Mouse (Mus musculus): Measurements from ENCODE around the gene Vps18.
A peak's percentile ranks its signal among the peaks of the same experiment; 100 is the strongest.

Vps18 gene

DNA sequence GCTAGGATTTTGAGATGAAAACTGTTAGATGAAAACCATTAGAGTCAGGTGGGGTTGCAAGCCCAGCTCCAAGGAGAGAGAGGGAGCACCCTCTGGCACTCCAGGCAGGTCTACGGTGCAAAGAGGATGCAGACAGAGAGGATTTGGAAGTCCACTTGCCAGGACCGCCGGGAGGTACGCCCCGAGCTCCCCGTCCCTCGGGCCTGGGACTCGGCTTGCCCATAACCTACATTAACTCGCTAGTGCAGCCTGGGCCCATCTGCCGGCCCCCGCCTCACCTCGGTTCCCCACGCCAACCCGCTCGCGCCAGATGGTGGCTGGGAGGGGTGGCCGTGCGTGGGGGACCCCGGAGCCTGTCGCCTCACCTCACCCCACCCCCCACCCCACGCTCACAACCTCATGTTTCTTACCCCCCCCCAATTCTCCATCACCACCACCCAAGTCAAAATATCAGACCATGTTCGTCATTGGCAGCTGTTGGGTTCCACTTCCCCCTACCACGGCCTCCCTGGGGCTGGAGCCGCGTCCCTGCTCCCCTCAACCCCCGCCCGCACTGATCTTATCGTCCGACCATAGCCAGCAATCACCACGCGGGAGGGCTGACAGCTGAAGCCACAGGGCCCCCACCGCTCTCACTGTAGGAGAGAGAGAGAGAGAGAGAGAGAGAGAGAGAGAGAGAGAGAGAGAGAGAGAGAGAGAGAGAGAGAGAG lies 35.5 kb downstream of the Vps18 start:
- DNase-seq: no peak

DNA sequence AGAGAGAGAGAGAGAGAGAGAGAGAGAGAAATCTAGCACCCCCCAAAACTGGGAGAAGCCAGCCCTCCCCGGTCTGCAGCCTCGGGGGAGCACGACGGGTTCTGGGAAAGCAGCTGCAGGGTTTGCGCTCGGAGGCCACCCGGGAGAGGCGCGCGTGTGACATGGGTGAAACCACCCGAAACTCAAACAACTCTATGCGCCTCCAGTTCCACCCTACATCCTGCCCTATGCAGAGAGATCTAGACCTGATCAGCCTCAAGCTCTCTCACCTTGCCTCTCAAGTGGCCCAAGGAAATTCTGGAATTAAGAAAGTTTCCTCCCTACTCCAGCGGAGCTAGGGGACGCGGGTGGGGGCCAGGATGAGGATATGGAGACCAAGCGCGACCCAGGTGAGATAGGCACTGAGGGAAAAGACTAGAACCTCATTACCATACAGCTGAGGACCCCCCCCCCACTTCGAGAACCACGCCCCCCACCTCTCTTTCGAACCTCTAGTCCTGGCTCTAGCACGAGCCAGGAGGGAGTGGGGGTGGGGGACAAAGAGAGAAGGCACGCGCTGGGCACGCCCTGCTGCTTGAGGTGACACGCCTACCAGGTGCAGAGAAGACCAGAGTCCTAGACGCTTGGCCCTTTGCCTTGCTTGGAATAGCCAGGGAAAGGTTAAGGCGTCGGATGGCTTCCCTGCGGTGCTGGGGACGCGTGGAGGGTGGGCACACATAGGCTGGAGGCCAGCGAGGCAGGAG lies 36.2 kb downstream of the Vps18 start:
- peak; percentile 64 to 74 for DNase-seq

DNA sequence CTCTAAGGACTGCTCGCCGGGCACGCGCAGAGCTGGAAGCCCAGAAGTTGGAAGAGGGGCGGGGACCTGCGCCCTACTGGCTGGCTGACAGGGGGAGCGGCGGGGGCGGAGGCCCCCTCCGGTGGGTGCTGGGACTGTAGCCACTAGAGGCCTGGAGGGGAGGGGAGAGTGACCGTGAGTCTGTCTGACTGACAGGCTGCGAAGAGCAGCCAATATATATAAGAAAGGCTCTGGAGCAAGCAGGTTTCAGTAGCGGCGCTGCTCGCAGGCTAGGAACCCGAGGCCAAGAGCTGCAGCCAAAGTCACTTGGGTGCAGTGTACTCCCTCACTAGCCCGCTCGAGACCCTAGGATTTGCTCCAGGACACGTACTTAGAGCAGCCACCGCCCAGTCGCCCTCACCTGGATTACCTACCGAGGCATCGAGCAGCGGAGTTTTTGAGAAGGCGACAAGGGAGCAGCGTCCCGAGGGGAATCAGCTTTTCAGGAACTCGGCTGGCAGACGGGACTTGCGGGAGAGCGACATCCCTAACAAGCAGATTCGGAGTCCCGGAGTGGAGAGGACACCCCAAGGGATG lies 37.1 kb downstream of the Vps18 start, which contains the start of gene Dll4:
TSS of gene Dll4 (plus strand) at position 217 of the 576 bp plus-strand sequence.
- peak; percentile 69 to 77 for DNase-seq

DNA sequence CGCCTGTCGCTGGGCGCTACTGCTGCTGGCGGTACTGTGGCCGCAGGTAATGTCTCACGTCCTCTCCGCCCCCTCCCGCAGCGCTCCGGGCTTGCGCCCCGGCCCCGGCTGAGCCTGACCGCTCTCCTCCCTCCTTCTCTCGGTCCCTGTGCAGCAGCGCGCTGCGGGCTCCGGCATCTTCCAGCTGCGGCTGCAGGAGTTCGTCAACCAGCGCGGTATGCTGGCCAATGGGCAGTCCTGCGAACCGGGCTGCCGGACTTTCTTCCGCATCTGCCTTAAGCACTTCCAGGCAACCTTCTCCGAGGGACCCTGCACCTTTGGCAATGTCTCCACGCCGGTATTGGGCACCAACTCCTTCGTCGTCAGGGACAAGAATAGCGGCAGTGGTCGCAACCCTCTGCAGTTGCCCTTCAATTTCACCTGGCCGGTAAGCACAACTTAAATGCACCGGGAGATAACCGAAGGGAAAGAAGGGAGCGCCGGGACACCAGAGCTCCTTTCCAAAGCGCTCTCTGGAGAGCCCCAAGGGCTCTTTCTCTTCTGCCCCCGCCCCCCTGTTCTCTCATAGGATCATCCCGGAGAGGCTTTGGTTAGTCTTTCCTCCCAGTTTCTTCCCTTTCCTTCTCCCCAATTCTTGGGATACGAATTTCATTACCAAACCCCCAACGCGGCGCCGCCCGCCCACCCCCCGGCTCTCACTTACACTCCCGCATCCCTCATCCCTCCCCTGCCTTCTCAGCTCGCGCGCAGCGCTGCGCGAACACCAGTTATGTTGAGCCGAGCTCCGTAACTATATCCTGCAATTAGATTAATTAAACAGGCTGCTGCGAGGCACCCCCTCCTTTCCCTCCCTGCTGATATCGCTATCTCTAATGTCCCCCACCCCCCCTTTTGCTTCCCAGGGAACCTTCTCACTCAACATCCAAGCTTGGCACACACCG lies 37.9 kb downstream of the Vps18 start:
- no peak for DNase-seq

DNA sequence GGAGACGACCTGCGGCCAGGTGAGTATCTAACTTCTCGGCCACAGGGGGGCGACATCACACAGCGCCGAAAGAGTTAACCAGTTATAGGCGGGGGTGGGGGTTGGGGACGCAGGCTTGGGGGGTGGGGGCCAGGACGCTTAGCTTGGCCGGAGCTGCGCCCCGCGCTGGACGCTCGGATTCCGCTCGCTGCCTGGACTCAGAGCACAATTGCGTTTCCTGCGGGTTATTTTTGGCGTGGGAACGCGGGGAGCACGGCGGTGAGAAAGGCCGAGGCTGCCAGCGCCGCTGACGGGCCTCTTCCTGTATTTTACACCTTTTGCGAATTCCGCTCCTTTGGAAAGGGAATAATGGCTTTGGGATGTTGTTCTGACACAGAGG lies 38.6 kb downstream of the Vps18 start:
- peak; percentile 71 to 73 for DNase-seq

DNA sequence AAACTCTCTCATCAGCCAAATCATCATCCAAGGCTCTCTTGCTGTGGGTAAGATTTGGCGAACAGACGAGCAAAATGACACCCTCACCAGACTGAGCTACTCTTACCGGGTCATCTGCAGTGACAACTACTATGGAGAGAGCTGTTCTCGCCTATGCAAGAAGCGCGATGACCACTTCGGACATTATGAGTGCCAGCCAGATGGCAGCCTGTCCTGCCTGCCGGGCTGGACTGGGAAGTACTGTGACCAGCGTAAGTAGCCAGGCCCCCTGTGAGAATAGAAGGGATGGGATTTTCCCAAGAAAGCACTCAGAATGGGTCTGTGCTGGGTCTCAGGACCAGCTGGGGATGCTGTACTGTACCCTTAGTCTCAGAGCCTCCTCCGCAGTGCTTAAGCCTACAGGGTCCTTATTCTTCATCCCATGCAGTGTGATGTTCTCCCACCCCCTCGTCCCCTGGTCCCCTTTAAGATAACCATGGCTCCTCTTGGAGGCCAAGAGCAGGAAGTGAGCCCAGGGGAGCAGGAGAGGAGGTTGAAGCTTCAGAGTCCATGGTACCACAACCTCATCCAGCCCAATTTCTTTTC lies 39.5 kb downstream of the Vps18 start:
- no peak for DNase-seq

DNA sequence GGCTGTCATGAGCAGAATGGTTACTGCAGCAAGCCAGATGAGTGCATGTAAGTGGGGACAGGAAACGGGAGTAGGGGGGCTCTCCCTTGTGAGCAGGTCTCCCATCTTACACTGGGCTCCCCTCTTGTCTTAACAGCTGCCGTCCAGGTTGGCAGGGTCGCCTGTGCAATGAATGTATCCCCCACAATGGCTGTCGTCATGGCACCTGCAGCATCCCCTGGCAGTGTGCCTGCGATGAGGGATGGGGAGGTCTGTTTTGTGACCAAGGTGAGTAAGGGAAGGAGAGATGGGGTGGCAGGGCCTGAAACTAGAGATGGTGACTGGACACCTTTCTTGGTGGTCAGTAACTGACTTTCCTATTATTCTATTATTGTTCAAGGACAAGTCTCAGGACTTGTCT lies 40.0 kb downstream of the Vps18 start:
- no peak for DNase-seq

DNA sequence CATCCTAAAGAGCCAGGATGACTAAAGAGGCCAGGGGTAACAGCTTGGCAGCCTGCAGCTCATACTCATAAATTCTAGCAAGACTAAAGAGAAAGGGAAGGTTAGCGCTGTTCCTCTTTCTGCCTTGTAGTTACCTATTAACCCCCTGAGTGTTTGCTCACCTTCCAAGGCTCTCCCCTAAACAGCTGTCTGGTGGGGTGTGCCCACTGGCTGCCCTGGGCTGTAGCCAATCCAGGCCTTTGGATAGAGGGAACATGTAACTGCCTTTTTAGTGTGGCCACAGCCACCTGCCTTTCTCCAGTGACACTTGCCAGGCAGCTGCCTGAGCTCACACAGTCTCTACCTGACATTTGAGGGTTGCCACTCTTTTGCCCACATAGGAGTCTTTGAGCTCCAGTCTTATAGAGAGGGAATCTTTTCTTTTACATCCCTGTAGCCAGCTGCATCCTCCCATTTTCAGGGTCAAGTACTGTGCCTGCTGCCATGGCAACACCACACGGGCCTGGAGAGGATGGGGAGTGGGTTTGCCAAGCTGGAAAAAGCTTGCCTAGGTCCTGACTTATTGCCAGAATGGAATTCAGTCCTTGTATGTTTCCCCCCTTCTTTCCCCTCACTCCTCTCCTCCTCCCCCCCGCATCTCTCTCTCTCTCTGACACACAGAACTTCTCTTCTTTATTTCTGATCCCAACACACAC lies 40.7 kb downstream of the Vps18 start:
- DNase-seq: no peak

DNA sequence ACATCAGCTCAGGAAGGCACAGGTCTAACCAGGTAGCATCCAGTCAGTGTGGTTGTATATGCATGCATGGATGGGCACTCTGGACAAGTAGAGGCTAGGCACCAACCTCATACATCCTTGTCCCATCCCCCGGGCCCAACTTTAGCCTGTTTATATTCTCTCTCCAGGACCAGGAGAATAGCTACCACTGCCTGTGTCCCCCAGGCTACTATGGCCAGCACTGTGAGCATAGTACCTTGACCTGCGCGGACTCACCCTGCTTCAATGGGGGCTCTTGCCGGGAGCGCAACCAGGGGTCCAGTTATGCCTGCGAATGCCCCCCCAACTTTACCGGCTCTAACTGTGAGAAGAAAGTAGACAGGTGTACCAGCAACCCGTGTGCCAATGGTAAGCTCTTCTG lies 42.3 kb downstream of the Vps18 start:
- DNase-seq: no peak

DNA sequence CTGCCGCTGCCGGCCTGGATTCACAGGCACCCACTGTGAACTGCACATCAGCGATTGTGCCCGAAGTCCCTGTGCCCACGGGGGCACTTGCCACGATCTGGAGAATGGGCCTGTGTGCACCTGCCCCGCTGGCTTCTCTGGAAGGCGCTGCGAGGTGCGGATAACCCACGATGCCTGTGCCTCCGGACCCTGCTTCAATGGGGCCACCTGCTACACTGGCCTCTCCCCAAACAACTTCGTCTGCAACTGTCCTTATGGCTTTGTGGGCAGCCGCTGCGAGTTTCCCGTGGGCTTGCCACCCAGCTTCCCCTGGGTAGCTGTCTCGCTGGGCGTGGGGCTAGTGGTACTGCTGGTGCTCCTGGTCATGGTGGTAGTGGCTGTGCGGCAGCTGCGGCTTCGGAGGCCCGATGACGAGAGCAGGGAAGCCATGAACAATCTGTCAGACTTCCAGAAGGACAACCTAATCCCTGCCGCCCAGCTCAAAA lies 43.7 kb downstream of the Vps18 start:
- no peak for DNase-seq

DNA sequence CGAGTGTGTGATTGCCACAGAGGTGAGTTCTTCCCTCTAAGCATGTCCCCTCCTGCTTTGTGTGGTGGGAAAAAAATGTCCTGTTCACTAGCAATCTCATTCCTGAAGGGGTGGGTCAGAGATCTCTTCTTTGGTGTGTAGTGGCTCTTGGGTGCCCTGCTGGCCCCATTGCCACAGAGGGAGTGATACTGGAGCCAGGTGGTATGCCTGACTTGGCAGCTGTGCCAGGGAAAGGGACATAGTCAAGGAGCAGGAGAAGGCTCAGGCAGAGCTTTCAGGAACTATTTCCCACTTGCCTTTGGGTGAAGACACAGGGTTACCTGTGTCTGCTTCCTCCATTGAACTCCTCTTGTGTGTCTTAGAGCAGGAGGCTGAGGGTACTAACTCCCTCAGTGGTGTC lies 45.6 kb downstream of the Vps18 start:
- DNase-seq: no peak

DNA sequence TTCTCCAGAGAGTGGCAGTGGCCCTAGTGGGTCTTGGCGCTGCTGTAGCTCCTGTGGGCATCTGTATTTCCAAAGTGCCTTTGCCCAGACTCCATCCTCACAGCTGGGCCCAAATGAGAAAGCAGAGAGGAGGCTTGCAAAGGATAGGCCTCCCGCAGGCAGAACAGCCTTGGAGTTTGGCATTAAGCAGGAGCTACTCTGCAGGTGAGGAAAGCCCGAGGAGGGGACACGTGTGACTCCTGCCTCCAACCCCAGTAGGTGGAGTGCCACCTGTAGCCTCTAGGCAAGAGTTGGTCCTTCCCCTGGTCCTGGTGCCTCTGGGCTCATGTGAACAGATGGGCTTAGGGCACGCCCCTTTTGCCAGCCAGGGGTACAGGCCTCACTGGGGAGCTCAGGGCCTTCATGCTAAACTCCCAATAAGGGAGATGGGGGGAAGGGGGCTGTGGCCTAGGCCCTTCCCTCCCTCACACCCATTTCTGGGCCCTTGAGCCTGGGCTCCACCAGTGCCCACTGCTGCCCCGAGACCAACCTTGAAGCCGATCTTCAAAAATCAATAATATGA lies 46.5 kb downstream of the Vps18 start:
- DNase-seq: no peak

DNA sequence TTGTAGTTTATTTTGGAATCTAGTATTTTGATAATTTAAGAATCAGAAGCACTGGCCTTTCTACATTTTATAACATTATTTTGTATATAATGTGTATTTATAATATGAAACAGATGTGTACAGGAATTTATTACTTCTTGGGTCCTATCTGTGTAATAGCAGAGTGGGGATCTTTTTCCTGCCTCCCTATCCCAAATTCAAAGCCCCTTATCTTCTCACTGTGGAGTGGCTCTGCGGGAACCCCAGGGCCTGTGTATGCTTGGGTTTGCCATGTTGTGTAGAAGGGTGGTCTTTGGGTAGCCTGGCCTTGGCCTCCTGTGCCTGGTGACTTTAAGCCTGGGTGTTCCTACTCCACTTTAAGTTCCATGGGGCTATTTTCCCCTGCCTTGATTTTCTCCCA lies 47.0 kb downstream of the Vps18 start:
- DNase-seq: no peak

DNA sequence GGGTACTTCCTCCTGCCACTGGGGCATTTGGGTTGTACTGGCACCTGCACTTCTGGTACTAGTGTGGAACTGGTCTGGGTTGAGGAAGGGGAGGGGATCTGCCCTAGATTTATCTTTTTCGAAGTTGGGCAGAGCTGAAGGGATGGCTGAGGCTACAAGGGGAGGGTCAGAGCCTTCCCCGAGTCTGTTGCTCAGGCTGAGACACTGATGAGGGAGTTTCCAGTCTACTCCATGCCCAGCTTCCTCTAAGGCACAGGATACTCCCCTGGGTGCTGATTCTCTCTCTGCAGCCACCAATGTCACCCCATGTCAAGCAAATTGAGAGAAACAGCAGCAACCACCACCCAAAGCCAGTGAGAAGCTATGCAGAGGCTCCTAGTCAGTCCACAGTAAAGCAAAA lies 47.5 kb downstream of the Vps18 start:
- no peak for DNase-seq

DNA sequence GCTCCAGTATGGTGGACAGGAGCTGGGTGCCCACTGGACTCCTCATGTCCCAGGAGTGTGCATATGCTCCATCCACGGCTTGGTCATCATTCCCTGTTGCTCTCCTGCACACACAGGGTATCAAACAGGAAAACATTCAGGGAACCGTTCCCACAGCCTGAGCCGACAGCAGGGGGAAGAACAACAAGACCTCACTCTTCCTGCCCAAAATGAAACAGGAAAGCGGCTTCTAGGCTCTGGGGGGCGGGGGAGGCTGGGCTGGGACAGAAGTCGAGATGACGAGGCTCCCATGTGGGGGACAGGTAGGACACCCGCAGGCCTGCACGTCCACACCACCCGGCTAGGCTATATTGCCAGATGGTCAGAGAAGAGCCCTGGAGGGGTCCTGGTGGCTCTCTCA lies 47.9 kb downstream of the Vps18 start:
- DNase-seq: no peak

DNA sequence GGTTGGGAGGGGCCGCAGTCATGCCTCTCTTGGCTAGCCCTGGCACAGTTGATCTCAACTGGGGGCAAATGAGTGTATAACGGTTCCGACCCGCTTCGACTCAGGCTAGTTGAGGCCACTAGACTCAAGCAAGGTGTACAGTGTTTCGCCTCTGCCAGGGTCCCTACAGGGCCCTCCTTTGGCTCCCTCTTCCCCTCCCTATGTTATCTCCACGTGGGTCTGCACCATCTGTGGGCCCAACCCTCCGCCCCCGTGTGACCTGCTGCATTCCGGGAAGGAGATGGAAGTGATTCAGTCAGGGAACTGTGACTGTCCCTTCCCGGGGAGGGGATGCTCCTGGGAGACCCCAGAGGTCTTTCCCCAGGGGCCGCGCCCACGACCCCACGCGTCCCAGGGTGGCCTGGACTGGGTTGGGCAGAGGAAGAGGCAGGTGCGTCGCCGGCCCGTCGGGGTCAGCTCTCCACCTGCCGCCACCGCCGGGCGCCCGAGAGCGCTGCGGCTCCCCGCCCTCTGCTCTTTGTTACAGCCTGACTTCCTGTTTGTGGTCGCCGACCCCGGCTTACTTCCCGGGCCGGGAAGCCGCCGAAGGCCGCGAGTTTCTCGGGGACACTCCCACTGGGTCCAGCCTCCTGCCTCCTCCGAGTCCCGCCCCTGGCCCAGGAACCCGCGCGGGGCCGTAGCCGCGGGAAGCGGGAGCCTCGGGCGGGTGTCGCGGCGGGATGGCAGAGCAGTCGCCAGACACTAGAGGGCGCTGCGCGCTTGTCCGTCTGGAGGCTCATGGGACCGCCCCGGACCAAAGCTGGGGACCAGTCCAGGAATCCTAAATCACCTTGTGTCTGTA lies 49.1 kb downstream of the Vps18 start:
- DNase-seq: peak; percentile 87 to 92

DNA sequence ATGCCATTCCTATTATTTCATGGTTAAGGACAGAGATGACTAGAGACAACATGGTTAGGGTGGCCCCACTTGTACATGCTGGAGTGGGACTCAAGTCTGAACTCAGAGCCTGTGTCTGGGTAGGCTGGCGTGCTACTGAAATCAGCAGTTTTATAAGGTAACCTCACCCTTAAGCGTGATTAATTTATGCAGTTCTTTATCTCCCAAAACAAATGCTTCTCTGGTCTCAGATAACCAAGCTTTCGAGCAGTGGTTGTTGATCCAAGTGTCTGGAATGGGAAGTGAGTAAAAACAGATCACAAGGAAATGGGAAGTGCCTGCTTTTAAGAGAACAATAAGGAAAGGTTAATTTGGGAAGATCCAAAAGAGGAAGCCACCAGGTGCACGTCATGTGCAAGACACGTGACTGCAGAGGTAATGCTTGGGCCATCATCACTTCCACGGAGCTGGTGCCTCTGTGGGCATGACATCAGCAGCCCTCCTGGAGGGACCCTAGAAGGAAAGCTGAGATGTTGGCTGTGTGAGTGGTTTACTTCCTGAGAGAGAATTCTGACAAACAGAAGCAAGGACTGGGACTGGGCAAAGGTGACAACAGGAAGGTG lies 56.1 kb downstream of the Vps18 start:
- no peak for DNase-seq
